In genomic region chr5:33334381-33335272, GRCm38 (mm10) we compare ENCODE assay signal across 8 mouse cellular contexts. TPM values are rescaled to one million over a fixed set of nuclear protein-coding genes. Genes with fewer than 3 reads are reported as not detected.
DNase-seq lines count a peak whose midpoint lies in the region; ATAC-seq and TF ChIP-seq lines count a peak whose summit lies in the region.

No protein-coding gene starts in this region.

- 20% methylated on average over 18 of the region's 18 CpGs for whole genome bisulfite sequencing in cerebellum, adult 2 months
- WGBS in limb, embryonic 13.5 days: 24% methylated on average over 18 of the region's 18 CpGs
- 20% methylated on average over 18 of the region's 18 CpGs for WGBS in stomach, embryonic 15.5 days

- H3K36me3 ChIP-seq in testis, adult 2 months (ENCODE audit: control insufficient read depth, insufficient read depth, low read length): 0 out of 2 replicates have a peak, but pooled peaks cover 1% of the 10 kb centered on the region
- H3K36me3 ChIP-seq in limb, embryonic 13.5 days: peaks cover 13% of the 10 kb centered on the region
- 0 out of 2 replicates have a peak, but pooled peaks cover 5% of the 10 kb centered on the region for H3K36me3 ChIP-seq in stomach, embryonic 15.5 days

- H3K9me3 ChIP-seq in limb, embryonic 13.5 days: no peaks in the 10 kb centered on the region
- no peaks in the 10 kb centered on the region for H3K9me3 ChIP-seq in stomach, embryonic 15.5 days

- H3K9ac ChIP-seq in limb, embryonic 13.5 days: peak overlapping the region; percentile 68
- peak overlapping the region; percentile 71; the same call in 1 of the 2 replicates for H3K9ac ChIP-seq in stomach, embryonic 15.5 days

- TF ChIP-seq CTCF in cerebellum, adult 2 months (IDR thresholded peaks at IDR 0.05; ENCODE audit: borderline replicate concordance, insufficient read depth, low read depth, low read length): no peak
- no peak for TF ChIP-seq CTCF in testis, adult 2 months (IDR thresholded peaks at IDR 0.05; ENCODE audit: control insufficient read depth, insufficient read depth, insufficient replicate concordance, low read depth, low read length)

- H3K4me1 ChIP-seq in cerebellum, adult 2 months (ENCODE audit: control insufficient read depth, insufficient read depth, low read length): peaks cover 8% of the 10 kb centered on the region; the same call in 1 of the 2 replicates
- H3K4me1 ChIP-seq in testis, adult 2 months (ENCODE audit: control insufficient read depth, insufficient read depth, low read length): peaks cover 7% of the 10 kb centered on the region
- H3K4me1 ChIP-seq in limb, embryonic 13.5 days: peaks cover 16% of the 10 kb centered on the region
- H3K4me1 ChIP-seq in stomach, embryonic 15.5 days: peaks cover 19% of the 10 kb centered on the region

- peak overlapping the region; percentile 71; the same call in 1 of the 2 replicates for H3K27ac ChIP-seq in cerebellum, adult 2 months (ENCODE audit: insufficient read depth, low read length)
- peak overlapping the region; percentile 98 for H3K27ac ChIP-seq in testis, adult 2 months (ENCODE audit: control insufficient read depth, insufficient read depth, low read depth, low read length)
- peak overlapping the region; percentile 83 for H3K27ac ChIP-seq in limb, embryonic 13.5 days
- H3K27ac ChIP-seq in stomach, embryonic 15.5 days: peak overlapping the region; percentile 90

- no peak for TF ChIP-seq POLR2A in cerebellum, adult 2 months (IDR thresholded peaks at IDR 0.05; ENCODE audit: borderline replicate concordance, insufficient read depth, low read length)
- no peak for TF ChIP-seq POLR2A in testis, adult 2 months (IDR thresholded peaks at IDR 0.05; ENCODE audit: control insufficient read depth, low read depth, low read length)

- H3K4me2 ChIP-seq in limb, embryonic 13.5 days (replicated peaks): peak overlapping the region; percentile 66
- peak overlapping the region; percentile 65 for H3K4me2 ChIP-seq in stomach, embryonic 15.5 days

- no peaks in the 10 kb centered on the region for H3K27me3 ChIP-seq in cerebellum, adult 2 months (ENCODE audit: control insufficient read depth, insufficient read depth, low read length)
- H3K27me3 ChIP-seq in testis, adult 2 months (ENCODE audit: control insufficient read depth, insufficient read depth, low read length): no peaks in the 10 kb centered on the region
- H3K27me3 ChIP-seq in limb, embryonic 13.5 days: no peaks in the 10 kb centered on the region
- H3K27me3 ChIP-seq in stomach, embryonic 15.5 days (replicated peaks): no peaks in the 10 kb centered on the region

- no peak for DNase-seq in cerebellum, adult 2 months
- DNase-seq in cerebellum, postnatal 10 days: no peak
- no peak for DNase-seq in testis, postnatal 14 days (ENCODE audit: low spot score)
- no peak for DNase-seq in layer of hippocampus, postnatal 36 days
- DNase-seq in adrenal gland, postnatal 10 days: no peak

- peak overlapping the region; percentile 83 for H3K4me3 ChIP-seq in cerebellum, adult 2 months (replicated peaks; ENCODE audit: insufficient read depth, low read depth, low read length)
- peak overlapping the region; percentile 96 for H3K4me3 ChIP-seq in testis, adult 2 months (ENCODE audit: control insufficient read depth, low read depth, low read length)
- peak overlapping the region; percentile 100 for H3K4me3 ChIP-seq in limb, embryonic 13.5 days
- peak overlapping the region; percentile 99 for H3K4me3 ChIP-seq in stomach, embryonic 15.5 days (replicated peaks)

- ATAC-seq in limb, embryonic 13.5 days (ENCODE audit: low FRiP score, low read depth): no peak
- no peak for ATAC-seq in stomach, embryonic 15.5 days (ENCODE audit: insufficient read depth, low FRiP score, low read depth)

RNA-seq across cellular contexts. Expression of gene Maea, which starts 0.7 kb away (rescaled TPM):
- 132 and 145 TPM in 2 replicates for polyA plus RNA-seq in cerebellum, adult 2 months (2012; rRNA removed)
- polyA plus RNA-seq in testis, adult 2 months (2012; rRNA removed): 98.3 and 112 TPM in 2 replicates
- polyA plus RNA-seq in limb, embryonic 13.5 days (2015; fragmentation: Nextera tagmentation; extraction: Ambion mirVana): 130 and 131 TPM in 2 replicates
- 117 and 120 TPM in 2 replicates for polyA plus RNA-seq in stomach, embryonic 15.5 days (2015; fragmentation: Nextera tagmentation; extraction: Ambion mirVana)
- 10 to 100 TPM; 97.2 to 99.3 TPM for total RNA-seq in layer of hippocampus, postnatal 36 days (2021)
- 10 to 100 TPM; 86.8 to 97.7 TPM for total RNA-seq in adrenal gland, postnatal 10 days (2021)

RNA-seq across cellular contexts. Expression of gene Uvssa, which starts 43.7 kb away (rescaled TPM):
- polyA plus RNA-seq in cerebellum, adult 2 months (2012; rRNA removed): 6.4 and 8.0 TPM in 2 replicates
- polyA plus RNA-seq in testis, adult 2 months (2012; rRNA removed): 7.9 and 8.3 TPM in 2 replicates
- 13.1 and 13.9 TPM in 2 replicates for polyA plus RNA-seq in limb, embryonic 13.5 days (2015; fragmentation: Nextera tagmentation; extraction: Ambion mirVana)
- 8.7 and 9.6 TPM in 2 replicates for polyA plus RNA-seq in stomach, embryonic 15.5 days (2015; fragmentation: Nextera tagmentation; extraction: Ambion mirVana)
- 1 to 10 TPM; 5.5 to 5.6 TPM for total RNA-seq in layer of hippocampus, postnatal 36 days (2021)
- total RNA-seq in adrenal gland, postnatal 10 days (2021): 10 to 100 TPM in 1 of 2 experiments, 1 to 10 TPM in 1; 8.1 to 14.0 TPM

RNA-seq across cellular contexts. Expression of gene Ctbp1, which starts 59.8 kb away (rescaled TPM):
- polyA plus RNA-seq in cerebellum, adult 2 months (2012; rRNA removed): 325 and 334 TPM in 2 replicates
- polyA plus RNA-seq in testis, adult 2 months (2012; rRNA removed): 35.7 and 39.7 TPM in 2 replicates
- polyA plus RNA-seq in limb, embryonic 13.5 days (2015; fragmentation: Nextera tagmentation; extraction: Ambion mirVana): 341 and 368 TPM in 2 replicates
- 298 and 323 TPM in 2 replicates for polyA plus RNA-seq in stomach, embryonic 15.5 days (2015; fragmentation: Nextera tagmentation; extraction: Ambion mirVana)
- total RNA-seq in layer of hippocampus, postnatal 36 days (2021): 100 to 1,000 TPM; 276 to 303 TPM
- 100 to 1,000 TPM; 202 to 229 TPM for total RNA-seq in adrenal gland, postnatal 10 days (2021)
